Mouse (Mus musculus): ENCODE data around the gene Scd4. TPM values are rescaled to one million over a fixed set of nuclear protein-coding genes. Genes with fewer than 3 reads are reported as not detected.

The Scd4 gene
- 0.09 and 0.15 TPM in 2 replicates for polyA plus RNA-seq (2015; fragmentation: Nextera tagmentation; extraction: Ambion mirVana)

- WGBS: 81% methylated on average over 10 of the region's 10 CpGs
Measured at GRCm38 (mm10) chr19:44332833-44333623, at the start of gene Scd4. TSS of gene Scd4 (plus strand) at chr19:44333092.

GRCm38 (mm10) chr19:44283157-44284024, 49.5 kb upstream of the Scd4 start:
- H3K9me3 ChIP-seq (replicated peaks): no peaks in the 10 kb centered on the region
- peak; percentile 1; the same call in 1 of the 2 replicates for ATAC-seq (ENCODE audit: low FRiP score)
- 15% methylated on average over 15 of the region's 15 CpGs for WGBS
- no peaks in the 10 kb centered on the region for H3K27me3 ChIP-seq (replicated peaks)
- H3K4me1 ChIP-seq: peaks cover 38% of the 10 kb centered on the region
- peak overlapping the region; percentile 40; the same call in 1 of the 2 replicates for H3K9ac ChIP-seq (replicated peaks)
- H3K4me2 ChIP-seq: peak overlapping the region; percentile 88
- H3K36me3 ChIP-seq: no peaks in the 10 kb centered on the region
- peak overlapping the region; percentile 49 for H3K4me3 ChIP-seq (replicated peaks)
- peak overlapping the region; percentile 94 for H3K27ac ChIP-seq (replicated peaks)

More at GRCm38 (mm10) chr19:44332833-44333623, at the start of gene Scd4:
- no peak within 1 kb of the TSS for H3K4me2 ChIP-seq
- no peak within 1 kb of the TSS for H3K27ac ChIP-seq (replicated peaks)
- H3K4me3 ChIP-seq (replicated peaks): no peak within 1 kb of the TSS
- ATAC-seq (ENCODE audit: low FRiP score): no peak
- H3K9me3 ChIP-seq (replicated peaks): no peaks in the 10 kb centered on the region
- H3K36me3 ChIP-seq: no peaks in the 10 kb centered on the region
- H3K4me1 ChIP-seq: no peaks in the 10 kb centered on the region
- no peaks in the 10 kb centered on the region for H3K27me3 ChIP-seq (replicated peaks)
- no peak within 1 kb of the TSS for H3K9ac ChIP-seq (replicated peaks)

DNA sequence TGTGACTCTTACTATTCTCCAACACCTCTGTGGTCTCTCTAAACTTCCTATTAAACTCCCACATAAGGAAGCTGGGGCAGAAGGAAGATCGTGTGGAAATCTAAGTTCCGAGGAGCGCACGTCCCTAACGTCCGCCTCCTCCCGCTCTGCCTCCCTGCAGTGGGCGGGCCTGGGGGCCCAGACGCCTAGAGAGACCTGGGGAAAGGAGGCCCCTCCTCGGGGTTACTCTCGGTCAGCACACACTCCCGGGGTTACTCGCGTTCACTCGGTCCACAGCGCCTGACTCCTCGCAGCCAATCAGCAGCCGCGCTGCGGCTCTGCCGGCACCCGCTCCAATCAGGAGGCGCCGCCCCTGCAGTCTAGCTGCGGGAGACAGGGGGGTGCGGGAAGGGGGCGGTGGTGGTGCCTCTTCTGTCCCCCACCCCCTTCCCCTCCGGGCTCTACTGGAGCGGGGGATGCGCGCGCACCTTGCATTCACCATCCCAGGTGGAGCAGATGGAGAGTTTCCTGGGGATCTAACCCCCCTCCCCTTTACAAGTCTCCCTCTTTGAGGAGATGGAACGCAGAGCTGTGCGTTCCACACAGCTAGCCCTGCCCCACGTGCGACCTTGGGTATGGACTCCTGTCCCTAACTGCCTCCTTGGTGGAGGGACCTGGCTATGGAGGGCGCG, 48.7 kb upstream of the Scd4 start:
- no peaks in the 10 kb centered on the region for H3K36me3 ChIP-seq
- H3K4me1 ChIP-seq: peaks cover 38% of the 10 kb centered on the region
- peak; percentile 99 for ATAC-seq (ENCODE audit: low FRiP score)
- H3K4me3 ChIP-seq (replicated peaks): peak overlapping the region; percentile 49
- H3K27me3 ChIP-seq (replicated peaks): no peaks in the 10 kb centered on the region
- H3K4me2 ChIP-seq: peak overlapping the region; percentile 88
- under 1% methylated on average over 38 of the region's 38 CpGs for WGBS
- H3K9ac ChIP-seq (replicated peaks): peak overlapping the region; percentile 63
- H3K27ac ChIP-seq (replicated peaks): peak overlapping the region; percentile 94
- H3K9me3 ChIP-seq (replicated peaks): no peaks in the 10 kb centered on the region

DNA sequence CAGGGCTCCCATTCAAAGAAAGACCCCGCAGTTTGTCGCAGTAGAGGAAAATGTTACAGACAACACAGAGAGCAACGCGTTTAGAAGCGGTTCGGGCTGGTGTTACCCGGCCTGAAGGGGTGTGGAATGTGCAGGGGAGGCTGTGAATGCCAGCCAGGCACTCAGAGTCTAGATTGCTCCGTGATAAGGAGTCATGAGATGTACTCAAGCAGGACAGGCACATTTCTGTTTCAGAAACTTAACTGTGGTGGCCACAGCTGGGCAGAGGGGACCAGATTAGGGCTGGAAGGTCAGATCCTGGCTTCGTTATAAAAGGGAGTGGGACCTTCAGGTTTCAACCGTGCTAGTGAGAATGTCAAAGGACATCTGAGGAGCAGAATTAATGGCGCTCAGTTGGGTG, 48.2 kb upstream of the Scd4 start:
- peak; percentile 67 for ATAC-seq (ENCODE audit: low FRiP score)
- Histone ChIP-seq H3K4me3 (replicated peaks) (peak overlapping the region; percentile 49), H3K27me3 (replicated peaks) (no peaks in the 10 kb centered on the region), H3K36me3 (no peaks in the 10 kb centered on the region), H3K4me2 (peak overlapping the region; percentile 88), H3K4me1 (peaks cover 38% of the 10 kb centered on the region), H3K9me3 (replicated peaks) (no peaks in the 10 kb centered on the region), H3K27ac (replicated peaks) (peak overlapping the region; percentile 94), H3K9ac (replicated peaks) (peak overlapping the region; percentile 63)
- 1% methylated on average over 11 of the region's 11 CpGs for WGBS

GRCm38 (mm10) chr19:44285554-44285953, 47.3 kb upstream of the Scd4 start:
- Histone ChIP-seq H3K4me1 (peaks cover 32% of the 10 kb centered on the region), H3K27ac (replicated peaks) (no peak overlapping the region), H3K4me2 (no peak overlapping the region), H3K9ac (replicated peaks) (no peak overlapping the region), H3K9me3 (replicated peaks) (no peaks in the 10 kb centered on the region), H3K4me3 (replicated peaks) (no peak overlapping the region), H3K27me3 (replicated peaks) (no peaks in the 10 kb centered on the region), H3K36me3 (no peaks in the 10 kb centered on the region)
- no peak for ATAC-seq (ENCODE audit: low FRiP score)
- 93% methylated on average over 8 of the region's 8 CpGs for WGBS

DNA sequence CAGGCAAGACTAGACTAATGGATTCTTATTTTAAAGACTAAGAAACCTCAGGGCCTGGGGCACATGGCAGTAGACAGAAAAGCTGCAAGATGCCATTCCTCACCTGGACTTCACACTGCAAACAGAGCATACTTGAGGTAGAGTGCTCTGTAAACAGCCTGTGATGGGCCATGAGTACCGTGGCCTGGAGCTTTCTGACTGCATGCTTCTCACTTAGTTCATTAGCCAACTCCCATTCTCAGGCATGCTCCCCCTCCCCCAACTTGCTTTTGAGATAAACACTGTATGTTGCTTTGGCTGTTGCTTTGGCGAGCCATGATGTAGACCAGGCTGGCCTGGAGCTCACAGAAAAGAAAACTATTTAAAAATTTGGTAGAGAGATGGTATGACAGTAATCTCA, 46.8 kb upstream of the Scd4 start:
- H3K9ac ChIP-seq (replicated peaks): no peak overlapping the region
- peaks cover 28% of the 10 kb centered on the region for H3K4me1 ChIP-seq
- H3K27ac ChIP-seq (replicated peaks): no peak overlapping the region
- ATAC-seq (ENCODE audit: low FRiP score): no peak
- H3K4me2 ChIP-seq: no peak overlapping the region
- no peaks in the 10 kb centered on the region for H3K27me3 ChIP-seq (replicated peaks)
- no peak overlapping the region for H3K4me3 ChIP-seq (replicated peaks)
- no peaks in the 10 kb centered on the region for H3K36me3 ChIP-seq
- WGBS: 72% methylated on average over 2 of the region's 2 CpGs
- H3K9me3 ChIP-seq (replicated peaks): no peaks in the 10 kb centered on the region

- Histone ChIP-seq H3K9me3 (replicated peaks) (no peaks in the 10 kb centered on the region), H3K27me3 (replicated peaks) (no peaks in the 10 kb centered on the region), H3K4me3 (replicated peaks) (no peak overlapping the region), H3K36me3 (no peaks in the 10 kb centered on the region), H3K9ac (replicated peaks) (no peak overlapping the region), H3K27ac (replicated peaks) (no peak overlapping the region), H3K4me2 (no peak overlapping the region), H3K4me1 (peaks cover 36% of the 10 kb centered on the region)
- no peak for ATAC-seq (ENCODE audit: low FRiP score)
- 86% methylated on average over 11 of the region's 11 CpGs for WGBS
Measured at GRCm38 (mm10) chr19:44287415-44288110, 45.3 kb upstream of the Scd4 start.

DNA sequence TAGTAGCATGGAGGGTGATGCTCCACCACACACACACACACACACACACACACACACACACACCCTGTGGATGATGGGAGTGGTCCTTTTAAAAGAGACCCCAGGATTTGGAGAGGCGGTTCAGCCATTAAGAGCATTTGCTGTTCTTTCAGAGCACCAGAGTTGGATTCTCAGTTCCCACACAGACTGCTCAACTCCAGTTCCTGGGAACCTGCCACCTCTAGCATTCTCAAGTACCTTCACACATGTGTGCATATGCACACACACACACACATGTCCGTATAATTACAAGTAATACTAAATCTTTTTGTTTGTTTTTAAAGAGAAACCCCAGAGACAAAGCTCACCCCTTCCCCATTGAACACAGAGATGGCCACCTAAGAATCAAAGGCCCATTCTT, 40.8 kb upstream of the Scd4 start:
- peak overlapping the region; percentile 99 for H3K27ac ChIP-seq (replicated peaks)
- H3K36me3 ChIP-seq: peaks cover 9% of the 10 kb centered on the region
- WGBS: 78% methylated on average over 2 of the region's 2 CpGs
- H3K4me3 ChIP-seq (replicated peaks): no peak overlapping the region
- H3K4me1 ChIP-seq: peaks cover 42% of the 10 kb centered on the region
- peak overlapping the region; percentile 99; the same call in 1 of the 2 replicates for H3K4me2 ChIP-seq
- no peak overlapping the region for H3K9ac ChIP-seq (replicated peaks)
- H3K9me3 ChIP-seq (replicated peaks): no peaks in the 10 kb centered on the region
- no peak for ATAC-seq (ENCODE audit: low FRiP score)
- H3K27me3 ChIP-seq (replicated peaks): no peaks in the 10 kb centered on the region

GRCm38 (mm10) chr19:44292483-44292882, 40.4 kb upstream of the Scd4 start:
- Histone ChIP-seq H3K9ac (replicated peaks) (peak overlapping the region; percentile 53; the same call in 1 of the 2 replicates), H3K27ac (replicated peaks) (peak overlapping the region; percentile 99), H3K27me3 (replicated peaks) (no peaks in the 10 kb centered on the region), H3K4me1 (peaks cover 46% of the 10 kb centered on the region), H3K9me3 (replicated peaks) (no peaks in the 10 kb centered on the region), H3K4me2 (peak overlapping the region; percentile 99), H3K4me3 (replicated peaks) (peak overlapping the region; percentile 76; the same call in 1 of the 2 replicates), H3K36me3 (peaks cover 12% of the 10 kb centered on the region)
- WGBS: 46% methylated on average over 3 of the region's 3 CpGs
- no peak for ATAC-seq (ENCODE audit: low FRiP score)

- ATAC-seq (ENCODE audit: low FRiP score): peak; percentile 40
- Histone ChIP-seq H3K9ac (replicated peaks) (peak within 1 kb of the TSS; percentile 92), H3K4me1 (peaks cover 53% of the 10 kb centered on the region), H3K4me2 (peak within 1 kb of the TSS; percentile 99), H3K4me3 (replicated peaks) (peak within 1 kb of the TSS; percentile 76), H3K27me3 (replicated peaks) (no peaks in the 10 kb centered on the region), H3K9me3 (replicated peaks) (no peaks in the 10 kb centered on the region), H3K36me3 (peaks cover 17% of the 10 kb centered on the region), H3K27ac (replicated peaks) (peak within 1 kb of the TSS; percentile 99)
- 2% methylated on average over 21 of the region's 21 CpGs for WGBS
Measured at GRCm38 (mm10) chr19:44292941-44293768, 39.7 kb upstream of the Scd4 start, which contains the start of gene Scd2. TSS of gene Scd2 (plus strand) at chr19:44293674.

Data from neural tube, embryonic 15.5 days (tissue).